Mouse (Mus musculus) lung, postnatal 14 days (tissue): ENCODE measurements at regions not wholly inside any gene's neighbourhood (a gene's known extent, or its start where the extent isn't known, plus 50 kb on each side); places are given as distances from the start of the nearest gene placed in this dataset.

Source experiments
- DNase-seq: peaks from one replicate; pipeline ENCODE4 v3.0.0; 2021

- no peak for DNase-seq
Measured at GRCm38 (mm10) chr13:55953426-55953825, 117.4 kb upstream of the Pitx1 start.

GRCm38 (mm10) chr13:55950773-55951172, 114.8 kb upstream of the Pitx1 start:
- no peak for DNase-seq

GRCm38 (mm10) chr13:55948591-55948990, 112.6 kb upstream of the Pitx1 start:
- DNase-seq = no peak

- no peak for DNase-seq
Measured at GRCm38 (mm10) chr13:55948144-55948543, 112.2 kb upstream of the Pitx1 start.

- no peak for DNase-seq
Measured at GRCm38 (mm10) chr13:55937417-55937816, 101.4 kb upstream of the Pitx1 start.

- DNase-seq = no peak
Measured at GRCm38 (mm10) chr13:55937000-55937399, 101.0 kb upstream of the Pitx1 start.

- no peak for DNase-seq
Measured at GRCm38 (mm10) chr13:55930637-55931036, 94.6 kb upstream of the Pitx1 start.

GRCm38 (mm10) chr13:55929814-55930213, 93.8 kb upstream of the Pitx1 start:
- DNase-seq = no peak

- peak; percentile 20 for DNase-seq
Measured at GRCm38 (mm10) chr13:55923505-55924136, 87.6 kb upstream of the Pitx1 start.

- DNase-seq = no peak
Measured at GRCm38 (mm10) chr13:55917316-55917715, 81.3 kb upstream of the Pitx1 start.

- DNase-seq = no peak
Measured at GRCm38 (mm10) chr13:55912271-55912711, 76.3 kb upstream of the Pitx1 start.

GRCm38 (mm10) chr13:55909941-55910340, 73.9 kb upstream of the Pitx1 start:
- DNase-seq = no peak

GRCm38 (mm10) chr13:55904884-55905283, 68.9 kb upstream of the Pitx1 start:
- DNase-seq = no peak

- no peak for DNase-seq
Measured at GRCm38 (mm10) chr13:55902255-55902654, 66.3 kb upstream of the Pitx1 start.

GRCm38 (mm10) chr13:55900190-55900526, 64.2 kb upstream of the Pitx1 start:
- DNase-seq = no peak

- DNase-seq = no peak
Measured at GRCm38 (mm10) chr13:55899501-55900189, 63.7 kb upstream of the Pitx1 start.

- DNase-seq = no peak
Measured at GRCm38 (mm10) chr13:55898999-55899398, 63.0 kb upstream of the Pitx1 start.

- no peak for DNase-seq
Measured at GRCm38 (mm10) chr13:55898257-55898950, 62.4 kb upstream of the Pitx1 start.

- DNase-seq = no peak
Measured at GRCm38 (mm10) chr13:55895505-55895904, 59.5 kb upstream of the Pitx1 start.

GRCm38 (mm10) chr13:55893154-55894018, 57.4 kb upstream of the Pitx1 start:
- DNase-seq = no peak

GRCm38 (mm10) chr13:55892250-55892649, 56.3 kb upstream of the Pitx1 start:
- no peak for DNase-seq

- DNase-seq = no peak
Measured at GRCm38 (mm10) chr13:55887099-55887736, 51.2 kb upstream of the Pitx1 start.
